Mouse (Mus musculus) olfactory bulb, adult 2 months (tissue): Measurements from ENCODE around the gene Fry.

Source experiments
- CTCF ChIP-seq: fragments of 200-500 bp; IDR thresholded peaks from 2 replicates; pipeline ENCODE4 v1.5.1; 2012; ENCODE audit warnings: low read depth, mild to moderate bottlenecking, low read length, moderate library complexity; ENCODE audit not compliant: insufficient read depth
- POLR2A ChIP-seq: fragments of 200-500 bp; IDR thresholded peaks from 2 replicates; pipeline ENCODE4 v1.6.1; 2012; ENCODE audit warnings: mild to moderate bottlenecking, low read depth, low read length, moderate library complexity; ENCODE audit not compliant: insufficient read depth

DNA sequence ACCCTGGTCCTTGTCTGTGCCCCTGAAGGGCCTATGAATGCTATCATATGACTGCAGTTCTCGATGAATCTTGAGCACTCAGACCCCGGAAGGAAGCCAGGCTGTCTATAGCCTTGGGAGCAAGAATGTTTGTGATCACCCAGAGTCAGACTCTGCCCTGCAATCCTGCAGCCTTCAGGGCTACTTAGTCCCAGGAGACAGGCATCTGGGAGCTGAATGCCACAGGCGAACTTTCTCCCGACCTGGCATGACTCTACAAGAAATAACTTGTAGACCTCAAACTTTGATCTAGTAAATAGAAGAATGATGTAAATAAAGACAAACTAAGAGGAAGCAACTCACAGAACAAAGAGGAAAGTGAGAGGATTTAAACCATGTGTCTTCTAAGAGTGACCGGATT, 40.7 kb downstream of the Fry start:
- TF ChIP-seq CTCF (no peak), POLR2A (no peak)
